Mouse (Mus musculus) heart, postnatal 36 days (tissue): Measurements from ENCODE around the gene Ppp1r9a. TPM values are rescaled to one million over a fixed set of nuclear protein-coding genes. Genes with fewer than 3 reads are reported as not detected.

Experiments used
- DNase-seq, 2 experiments: peaks; one replicate each; pipeline ENCODE4 v3.0.0; 2021 to 2022
- intact Hi-C: fragments of 180-260 bp; cut with DNase I; formaldehyde crosslinking; loops from one replicate; pipeline ENCODE4 v1.15.1; 2025
- total RNA-seq, 2 experiments: library from RNA; stranded (reverse); gene quantifications; 2 replicates each; pipeline ENCODE4 v1.2.3; 2021

The Ppp1r9a gene
- total RNA-seq, 2 experiments from 2014 or later, result 12.1 to 13.3 TPM

- intact Hi-C loops, result no loop called here
- DNase-seq, result no peak
These were observed 247.2 kb downstream of the Ppp1r9a start for GRCm38 (mm10) chr6:5149941-5150340.

DNA sequence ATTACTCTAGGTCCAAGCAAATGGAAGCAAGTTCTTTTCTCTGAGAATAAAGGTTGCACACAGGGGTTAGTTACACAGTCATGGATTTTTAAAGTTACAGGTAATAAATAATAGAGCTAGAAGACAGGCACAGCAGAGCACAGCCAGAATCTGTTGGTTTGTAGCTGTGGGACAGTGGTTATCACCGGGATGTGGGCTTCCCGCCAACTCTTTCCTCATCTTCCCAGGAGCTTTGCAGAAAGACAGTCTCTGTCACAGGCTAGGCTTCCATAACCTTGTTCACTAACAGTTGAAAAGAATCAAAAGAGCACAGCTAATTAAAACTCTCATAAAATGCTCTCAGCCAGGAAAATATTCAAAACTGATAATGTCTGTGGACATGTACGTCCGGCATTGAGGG, 248.5 kb downstream of the Ppp1r9a start:
- DNase-seq, result peak; percentile 22 to 31

DNA sequence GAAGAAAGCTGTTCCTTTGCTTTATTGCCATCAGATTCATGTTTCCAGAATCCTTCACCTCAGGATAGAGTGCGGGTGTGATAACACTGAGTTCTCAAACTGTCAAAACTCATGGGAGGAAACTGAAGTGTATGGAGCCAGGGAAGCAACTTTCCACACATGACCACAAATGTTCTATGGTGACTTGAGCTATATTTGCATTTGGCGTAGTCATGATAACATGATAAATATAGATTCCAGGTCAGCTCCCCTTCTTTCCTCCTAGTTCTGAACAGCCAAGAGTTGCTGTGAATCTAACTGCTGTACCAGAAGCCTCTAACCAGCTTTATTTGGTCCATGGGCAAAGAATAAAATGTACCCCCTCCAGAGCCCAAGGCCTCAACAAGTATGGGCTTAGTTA, 249.5 kb downstream of the Ppp1r9a start:
- intact Hi-C loops, result no loop called here
- DNase-seq, result no peak

More for the DNA sequence above, 248.5 kb downstream of the Ppp1r9a start:
- intact Hi-C loops, result no loop called here

DNA sequence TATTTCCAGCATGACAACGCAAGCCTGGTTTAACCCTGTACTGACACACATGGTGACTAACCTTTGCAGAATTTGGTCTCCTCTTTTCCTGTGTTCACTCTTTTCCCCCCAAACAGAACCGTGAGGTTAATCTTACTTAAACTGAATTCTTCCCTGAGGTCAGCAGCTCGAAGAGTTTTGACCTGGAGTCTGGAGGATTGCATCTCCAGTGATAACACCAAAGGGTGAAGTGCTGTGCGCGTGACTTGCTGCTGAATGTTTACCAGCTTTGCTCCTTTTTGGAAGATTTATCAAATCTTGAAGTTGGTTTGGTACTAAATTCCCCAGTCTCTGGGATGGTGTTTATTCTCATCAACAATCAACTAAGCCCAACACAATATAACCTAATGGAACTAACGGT, 252.1 kb downstream of the Ppp1r9a start:
- no peak for DNase-seq
- intact Hi-C loops, result no loop called here

DNA sequence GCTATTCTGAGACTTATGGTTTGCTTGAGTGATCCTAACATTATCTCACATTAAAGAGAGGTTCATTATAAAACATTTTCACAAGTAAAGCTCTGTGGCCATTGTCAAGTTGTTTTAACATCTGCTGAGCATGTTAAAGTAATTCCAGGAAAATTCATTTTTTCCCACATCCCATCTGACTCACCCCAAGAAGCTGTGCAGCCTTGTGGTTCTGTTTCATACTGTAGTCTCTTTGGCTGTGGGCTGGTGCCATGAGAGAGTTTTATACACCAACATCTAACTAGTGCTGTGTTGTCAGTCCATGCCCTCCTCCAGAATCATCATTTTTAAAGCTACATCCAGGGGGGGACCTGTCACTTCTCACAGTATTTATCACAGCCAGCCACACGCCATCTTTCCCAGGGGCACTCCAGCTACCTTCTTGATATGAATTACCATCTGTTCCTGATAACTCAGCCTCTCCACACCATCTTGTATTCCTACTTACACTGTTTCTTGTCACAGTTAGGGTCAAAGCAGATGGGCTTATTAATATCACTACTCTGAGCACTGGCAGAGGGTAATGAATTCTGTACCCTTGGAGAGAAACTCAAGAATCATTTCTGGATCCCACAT, 252.7 kb downstream of the Ppp1r9a start:
- intact Hi-C loops, result no loop called here

GRCm38 (mm10) chr6:5156541-5157425, 254.1 kb downstream of the Ppp1r9a start:
- intact Hi-C loops, result no loop called here
- no peak for DNase-seq

More for the DNA sequence above, 252.7 kb downstream of the Ppp1r9a start:
- DNase-seq, result no peak

DNA sequence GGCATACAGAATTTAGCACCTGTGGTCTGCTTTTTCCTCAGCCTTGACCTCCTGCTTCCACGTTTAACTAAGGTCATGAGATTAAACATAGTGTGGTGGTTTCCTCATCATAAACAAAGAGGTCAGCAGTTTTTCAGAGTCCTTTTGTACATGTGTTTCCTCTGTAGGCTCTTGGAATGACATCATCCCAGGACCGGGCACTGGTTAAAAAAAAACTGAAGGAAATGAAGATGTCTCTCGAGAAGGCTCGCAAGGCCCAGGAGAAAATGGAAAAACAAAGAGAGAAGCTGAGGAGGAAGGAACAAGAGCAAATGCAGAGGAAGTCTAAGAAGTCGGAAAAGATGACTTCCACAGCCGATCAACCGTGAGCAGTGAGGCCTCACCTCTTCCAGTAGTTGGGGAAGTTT, 256.7 kb downstream of the Ppp1r9a start:
- intact Hi-C loops, result no loop called here
- DNase-seq, result no peak

GRCm38 (mm10) chr6:5162052-5162451, 259.3 kb downstream of the Ppp1r9a start:
- no peak for DNase-seq
- intact Hi-C loops, result no loop called here

- DNase-seq, result no peak
- intact Hi-C loops, result no loop called here
These were observed 260.9 kb downstream of the Ppp1r9a start for GRCm38 (mm10) chr6:5163507-5164144.

GRCm38 (mm10) chr6:5164855-5165254, 262.1 kb downstream of the Ppp1r9a start:
- intact Hi-C loops, result no loop called here

GRCm38 (mm10) chr6:5167051-5167677, 264.4 kb downstream of the Ppp1r9a start:
- intact Hi-C loops, result no loop called here
- DNase-seq, result peak; percentile 15 to 29

More at GRCm38 (mm10) chr6:5164855-5165254, 262.1 kb downstream of the Ppp1r9a start:
- DNase-seq, result no peak

DNA sequence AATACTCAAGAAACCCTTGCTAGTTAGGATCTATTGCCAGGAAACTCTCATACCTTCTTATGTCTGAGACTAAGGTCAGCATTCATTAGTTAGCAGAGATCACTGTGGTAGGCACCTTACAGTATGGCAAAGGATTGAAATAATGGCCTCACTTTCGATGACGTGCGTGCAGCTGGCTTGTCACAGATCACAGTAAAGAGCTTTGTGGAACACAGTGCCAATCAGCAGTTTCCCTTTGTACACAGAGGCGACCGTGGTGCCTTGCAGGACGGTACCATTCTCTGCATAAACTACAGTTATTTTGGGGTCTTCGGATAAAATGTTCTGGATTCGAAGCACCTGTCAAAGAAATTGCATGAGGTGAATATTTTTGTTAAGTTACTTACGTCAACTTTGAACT, 265.4 kb downstream of the Ppp1r9a start:
- no peak for DNase-seq
- intact Hi-C loops, result no loop called here

DNA sequence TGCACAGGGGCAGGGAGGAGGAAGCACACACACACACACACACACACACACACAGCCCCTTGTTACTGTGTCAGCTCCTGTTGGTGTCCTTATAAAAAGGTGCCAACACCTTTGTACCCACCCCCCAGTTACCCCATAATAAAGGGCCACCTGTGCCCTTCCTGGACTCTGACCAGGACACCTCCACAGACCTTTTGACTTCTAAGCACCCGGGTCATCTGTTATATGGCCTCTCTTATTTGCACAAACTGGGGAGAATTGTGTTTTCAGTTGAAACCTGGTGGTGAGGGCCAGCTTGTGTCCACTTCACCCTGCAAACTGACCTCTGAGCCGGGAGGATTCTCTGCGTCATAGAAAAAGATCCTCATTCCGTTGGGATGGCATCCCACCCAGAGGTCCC, 268.7 kb downstream of the Ppp1r9a start:
- intact Hi-C loops, result no loop called here
- DNase-seq, result no peak

GRCm38 (mm10) chr6:5172571-5172970, 269.9 kb downstream of the Ppp1r9a start:
- no peak for DNase-seq
- intact Hi-C loops, result no loop called here

- DNase-seq, result no peak
- intact Hi-C loops, result no loop called here
These were observed 271.6 kb downstream of the Ppp1r9a start for GRCm38 (mm10) chr6:5174179-5174812.

DNA sequence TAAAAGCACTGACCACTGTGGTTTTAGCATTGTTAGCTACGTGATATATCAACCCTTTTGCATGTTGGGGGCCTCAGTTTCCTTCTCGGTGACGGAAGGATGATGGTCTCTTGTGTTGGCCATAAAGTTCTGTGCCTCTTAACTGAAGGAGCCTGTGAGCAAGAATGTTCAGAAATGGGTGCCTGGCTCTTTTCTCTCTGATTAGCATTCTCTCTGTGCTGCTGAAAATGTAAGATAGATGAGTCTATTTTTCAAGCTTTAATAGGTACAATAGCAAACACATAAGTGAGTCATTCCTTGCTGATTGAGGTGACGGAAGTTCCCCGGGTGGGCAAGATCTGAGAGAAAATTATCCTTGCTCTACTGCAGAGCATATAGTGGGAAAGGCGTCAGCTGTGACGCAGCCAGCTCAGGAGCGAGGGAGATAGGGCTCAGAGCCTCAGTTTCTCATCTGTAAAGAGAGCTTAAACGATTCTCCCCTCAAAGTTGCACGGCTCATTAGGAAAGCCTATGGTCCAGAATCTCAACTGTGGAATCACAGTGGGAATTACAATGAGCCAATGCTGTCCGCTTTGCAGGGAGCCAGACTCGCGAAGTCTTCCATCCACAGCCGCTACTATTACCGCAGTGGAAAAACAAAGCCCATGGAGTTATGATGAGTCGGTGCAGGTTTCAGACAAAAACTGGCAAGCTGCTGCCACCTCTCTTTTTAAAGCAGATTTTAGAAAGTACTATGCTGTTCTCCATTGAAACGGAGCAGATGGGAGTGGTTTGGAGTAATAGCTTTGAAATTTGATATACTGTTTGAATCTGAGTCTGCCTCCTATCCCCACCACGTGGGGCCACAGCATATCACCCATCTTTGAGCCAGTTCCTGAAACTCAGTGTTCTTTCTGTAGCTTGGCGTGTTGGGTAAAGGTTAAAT, 275.5 kb downstream of the Ppp1r9a start:
- no peak for DNase-seq
- intact Hi-C loops, result no loop called here

- intact Hi-C loops, result no loop called here
- DNase-seq, result no peak
These were observed 276.5 kb downstream of the Ppp1r9a start for GRCm38 (mm10) chr6:5179189-5179588.

DNA sequence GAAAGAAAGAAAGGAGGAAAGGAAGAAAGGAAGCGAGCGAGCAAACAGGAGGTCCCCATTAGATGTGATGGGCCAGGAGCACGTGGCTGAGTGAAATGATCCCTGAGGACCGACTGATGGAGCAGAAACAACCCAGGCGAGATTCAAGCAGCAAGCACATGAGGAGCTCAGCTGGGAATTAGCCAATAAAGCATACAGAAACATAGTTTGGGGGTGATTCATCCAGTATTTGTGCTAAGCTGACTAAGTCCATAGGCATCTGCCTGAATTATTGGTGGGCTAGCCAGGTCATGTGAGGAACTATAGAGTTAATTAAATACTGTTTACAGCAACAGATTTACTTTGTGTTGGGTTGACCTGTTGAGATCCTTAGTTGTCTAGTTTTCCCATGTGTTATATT, 277.9 kb downstream of the Ppp1r9a start:
- DNase-seq, result no peak
- intact Hi-C loops, result no loop called here

- DNase-seq, result no peak
- intact Hi-C loops, result no loop called here
These were observed 283.7 kb downstream of the Ppp1r9a start for GRCm38 (mm10) chr6:5186229-5186950.
